Mouse (Mus musculus) olfactory bulb, adult 2 months (tissue): ENCODE measurements at regions not wholly inside any gene's neighbourhood (a gene's known extent, or its start where the extent isn't known, plus 50 kb on each side); places are given as distances from the start of the nearest gene placed in this dataset.

Experiments used
- H3K27ac ChIP-seq: fragments of 200-500 bp; 2 replicates; pipeline ENCODE4 v1.5.1; 2012; ENCODE audit warnings: low read depth, low read length; ENCODE audit not compliant: insufficient read depth
- H3K4me1 ChIP-seq: fragments of 200-500 bp; 2 replicates; pipeline ENCODE4 v1.6.1; 2012; ENCODE audit warnings: low read length; ENCODE audit not compliant: control insufficient read depth, insufficient read depth
- H3K4me3 ChIP-seq: fragments of 200-500 bp; 2 replicates; pipeline ENCODE4 v1.5.1; 2012; ENCODE audit warnings: mild to moderate bottlenecking, low read depth, low read length, moderate library complexity; ENCODE audit not compliant: insufficient read depth
- CTCF ChIP-seq: fragments of 200-500 bp; IDR thresholded peaks from 2 replicates; pipeline ENCODE4 v1.5.1; 2012; ENCODE audit warnings: low read depth, mild to moderate bottlenecking, low read length, moderate library complexity; ENCODE audit not compliant: insufficient read depth
- POLR2A ChIP-seq: fragments of 200-500 bp; IDR thresholded peaks from 2 replicates; pipeline ENCODE4 v1.6.1; 2012; ENCODE audit warnings: mild to moderate bottlenecking, low read depth, low read length, moderate library complexity; ENCODE audit not compliant: insufficient read depth
- WGBS: fragments of 180-500 bp; shearing (Covaris S2); methylation state at CpG from one replicate; pipeline ENCODE4 v1.1.7; 2018; 5-methylcytosine and 5-hydroxymethylcytosine counted together

DNA sequence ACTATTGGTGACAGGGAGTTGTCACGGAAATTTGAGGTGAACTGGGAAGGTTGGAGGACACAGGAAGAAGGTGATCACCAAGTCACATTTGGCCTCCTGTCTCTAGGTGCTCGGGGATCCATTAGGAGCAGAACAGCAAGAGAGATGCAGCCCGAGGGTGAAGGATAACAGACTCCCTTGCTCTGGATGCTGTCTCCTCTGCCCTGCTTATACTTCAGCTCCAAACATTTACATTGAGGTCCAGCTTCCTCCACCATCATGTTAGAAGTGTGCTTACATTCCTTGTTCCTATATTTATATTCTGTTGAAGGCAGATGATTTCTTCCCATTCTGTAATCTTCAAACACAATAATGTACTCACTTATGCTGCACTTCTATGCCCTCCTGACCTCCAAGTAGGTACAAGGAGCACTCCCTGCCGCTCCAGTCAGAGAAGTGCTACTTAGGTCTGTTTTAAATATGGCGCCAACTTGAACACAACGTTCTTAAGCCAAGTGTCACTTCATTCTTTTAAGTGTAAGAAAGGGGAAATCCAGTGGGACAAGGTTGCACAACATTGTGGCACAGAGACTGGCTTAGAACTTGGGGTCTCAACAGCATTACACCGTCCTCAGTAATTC is 161.5 kb downstream of the Sptssa start:
- Histone ChIP-seq H3K4me3 (no peak overlapping the region), H3K4me1 (peaks cover 4% of the 10 kb centered on the region; the same call in 1 of the 2 replicates), H3K27ac (no peak overlapping the region)
- 92% methylated on average over 7 of the region's 7 CpGs for WGBS
- TF ChIP-seq CTCF (no peak), POLR2A (no peak)

DNA sequence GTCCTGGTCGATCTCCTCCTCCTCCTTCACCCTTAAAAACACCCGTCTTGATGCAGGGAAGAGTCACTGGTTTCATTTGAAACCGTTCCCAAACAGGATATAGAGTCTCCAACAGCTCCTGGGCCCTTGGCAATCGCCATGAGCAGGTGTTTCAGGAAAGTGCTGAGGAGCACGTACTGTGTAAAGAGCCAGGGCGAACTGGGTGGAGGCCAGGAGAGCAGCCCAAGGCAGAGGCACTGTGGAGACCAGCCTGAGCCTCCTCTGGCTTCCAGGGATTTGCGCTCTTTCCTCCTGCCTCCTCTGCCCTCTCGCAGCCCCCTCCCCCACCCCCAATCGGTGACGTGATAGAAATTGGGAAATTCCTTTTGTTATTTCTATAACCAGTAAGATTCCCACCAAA is 163.6 kb downstream of the Sptssa start:
- peaks cover 5% of the 10 kb centered on the region; the same call in 1 of the 2 replicates for H3K4me1 ChIP-seq
- TF ChIP-seq CTCF (no peak), POLR2A (no peak)
- no peak overlapping the region for H3K27ac ChIP-seq
- no peak overlapping the region for H3K4me3 ChIP-seq
- 67% methylated on average over 10 of the region's 10 CpGs for WGBS

DNA sequence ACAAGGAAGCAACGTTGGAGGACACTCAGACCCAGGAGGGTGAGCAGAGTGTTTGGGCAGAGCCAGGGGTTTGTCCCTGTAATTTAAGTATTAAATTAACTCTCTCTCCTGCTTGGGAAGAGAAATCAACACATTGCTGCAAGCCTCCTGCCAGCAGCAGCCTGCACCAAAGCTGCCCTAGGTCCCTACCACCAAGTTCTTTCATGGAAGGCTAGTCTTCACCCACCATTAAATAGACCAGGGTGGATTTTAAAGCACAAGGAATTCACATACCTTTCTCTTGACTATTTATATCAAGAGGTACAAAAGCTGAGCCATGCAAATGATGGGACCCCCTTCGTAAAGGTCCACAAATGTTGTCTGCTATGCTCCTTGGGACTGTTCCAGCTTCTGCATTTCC is 165.9 kb downstream of the Sptssa start:
- TF ChIP-seq POLR2A, result no peak
- TF ChIP-seq CTCF, result no peak
- no peak overlapping the region for H3K4me3 ChIP-seq
- 88% methylated on average over 2 of the region's 2 CpGs for WGBS
- peaks cover 5% of the 10 kb centered on the region; the same call in 1 of the 2 replicates for H3K4me1 ChIP-seq
- H3K27ac ChIP-seq, result no peak overlapping the region

DNA sequence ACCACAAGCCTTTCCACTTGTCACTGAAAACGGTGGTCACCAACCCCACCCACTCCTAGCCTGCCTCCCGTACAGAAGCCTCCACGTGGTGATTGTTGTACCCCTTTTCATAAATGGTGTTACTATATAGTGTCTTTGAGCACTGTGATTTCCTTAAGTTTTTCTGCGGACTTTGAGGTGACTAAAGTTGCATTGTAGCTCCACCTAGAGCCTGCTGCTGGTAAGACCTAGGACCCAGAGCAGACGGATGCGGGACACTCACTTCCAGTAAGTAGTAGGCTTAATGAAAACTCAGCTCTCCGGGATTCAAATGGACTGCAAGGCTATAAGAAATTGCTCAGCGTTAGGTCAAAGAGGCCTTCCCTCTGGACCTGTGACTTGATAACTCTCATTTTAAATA is 166.7 kb downstream of the Sptssa start:
- no peak for TF ChIP-seq POLR2A
- TF ChIP-seq CTCF, result no peak
- peaks cover 5% of the 10 kb centered on the region; the same call in 1 of the 2 replicates for H3K4me1 ChIP-seq
- WGBS, result 1% methylated on average over 8 of the region's 8 CpGs
- no peak overlapping the region for H3K4me3 ChIP-seq
- no peak overlapping the region for H3K27ac ChIP-seq

DNA sequence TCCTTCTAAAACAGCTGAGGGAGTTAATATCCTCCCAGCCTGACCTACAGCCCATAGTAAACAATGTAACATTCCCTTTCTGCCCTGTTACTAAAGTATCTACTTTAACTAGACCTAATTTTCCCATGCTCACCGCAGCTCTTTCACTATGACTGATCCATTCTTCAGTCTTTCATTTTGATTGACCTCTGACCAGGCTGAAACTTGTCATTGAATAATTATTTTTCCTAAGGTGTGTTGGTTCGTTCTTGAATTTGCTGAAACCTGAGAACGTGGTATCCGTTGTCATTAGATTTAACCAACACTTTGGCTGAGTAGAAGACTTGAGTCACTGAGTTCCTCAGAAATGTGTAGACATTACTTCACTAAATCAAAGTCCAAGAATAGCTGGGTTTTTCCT is 168.7 kb downstream of the Sptssa start:
- Histone ChIP-seq H3K27ac (no peak overlapping the region), H3K4me3 (no peak overlapping the region), H3K4me1 (peaks cover 5% of the 10 kb centered on the region; the same call in 1 of the 2 replicates)
- WGBS, result 92% methylated on average over 4 of the region's 4 CpGs
- TF ChIP-seq CTCF (no peak), POLR2A (no peak)

DNA sequence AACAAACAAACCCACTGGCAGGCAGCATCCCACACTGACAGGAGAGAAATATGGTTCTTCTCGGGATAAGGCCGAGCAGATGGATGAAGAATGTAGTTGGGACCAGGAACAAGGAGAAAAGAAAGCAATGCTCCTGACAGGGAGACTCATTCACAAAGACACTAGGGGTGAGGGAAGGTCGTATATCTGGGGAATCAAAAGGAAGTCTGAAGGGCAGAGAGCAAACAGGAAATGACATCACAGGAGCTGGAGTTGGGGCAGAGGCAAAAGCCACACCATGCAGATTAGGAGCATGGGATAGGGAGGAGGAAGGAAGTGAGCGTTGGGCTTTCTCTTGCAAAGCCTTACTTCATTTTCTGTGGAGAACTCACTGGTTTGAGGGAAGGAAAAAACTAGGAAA is 174.4 kb downstream of the Sptssa start:
- TF ChIP-seq CTCF, result no peak
- TF ChIP-seq POLR2A, result no peak
- no peak overlapping the region for H3K4me3 ChIP-seq
- 89% methylated on average over 4 of the region's 4 CpGs for WGBS
- H3K27ac ChIP-seq, result no peak overlapping the region
- no peaks in the 10 kb centered on the region for H3K4me1 ChIP-seq

DNA sequence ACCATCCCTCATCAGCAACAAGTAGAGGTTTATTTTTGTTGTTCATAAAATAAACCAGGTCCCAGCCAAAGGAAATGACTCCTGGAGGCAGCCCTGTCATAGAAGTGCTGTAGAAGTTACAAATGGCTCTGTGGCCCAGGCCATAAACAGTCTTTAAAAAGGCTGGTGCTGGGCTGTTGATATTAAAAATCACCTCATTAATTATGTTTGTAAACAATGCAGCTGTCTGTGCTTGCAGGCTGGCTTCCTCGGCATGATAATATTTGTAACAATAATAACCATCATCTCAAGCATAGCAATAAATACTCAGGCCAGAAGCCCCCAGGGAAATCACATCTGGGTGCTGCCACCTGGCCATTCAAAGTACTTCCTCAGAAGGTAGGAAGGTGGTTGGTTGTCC is 176.5 kb downstream of the Sptssa start:
- no peak overlapping the region for H3K27ac ChIP-seq
- no peak for TF ChIP-seq POLR2A
- TF ChIP-seq CTCF, result no peak
- H3K4me1 ChIP-seq, result no peaks in the 10 kb centered on the region
- 83% methylated on average over 1 of the region's 1 CpGs for WGBS
- H3K4me3 ChIP-seq, result no peak overlapping the region

DNA sequence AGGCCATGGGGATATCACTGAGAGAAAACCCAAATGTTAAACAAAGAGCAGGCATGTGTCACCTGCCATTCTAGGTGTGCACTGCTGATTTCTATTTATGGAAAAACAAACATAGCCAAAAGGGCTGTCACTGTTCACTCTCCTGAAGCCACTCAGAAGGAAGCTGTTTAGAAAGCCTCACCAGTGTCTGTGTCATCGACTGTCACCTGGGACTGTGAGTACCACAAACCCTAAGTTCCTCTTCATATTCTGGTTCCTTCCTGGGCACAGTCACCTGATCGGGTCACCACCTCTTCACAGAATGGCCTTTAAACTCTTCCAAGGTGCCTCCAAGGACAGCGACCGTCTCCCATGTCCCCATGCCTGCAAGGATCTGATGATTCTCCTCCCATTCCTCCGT is 183.5 kb downstream of the Sptssa start:
- Histone ChIP-seq H3K27ac (no peak overlapping the region), H3K4me3 (no peak overlapping the region), H3K4me1 (no peaks in the 10 kb centered on the region)
- 93% methylated on average over 5 of the region's 5 CpGs for WGBS
- TF ChIP-seq POLR2A, result no peak
- TF ChIP-seq CTCF, result no peak

DNA sequence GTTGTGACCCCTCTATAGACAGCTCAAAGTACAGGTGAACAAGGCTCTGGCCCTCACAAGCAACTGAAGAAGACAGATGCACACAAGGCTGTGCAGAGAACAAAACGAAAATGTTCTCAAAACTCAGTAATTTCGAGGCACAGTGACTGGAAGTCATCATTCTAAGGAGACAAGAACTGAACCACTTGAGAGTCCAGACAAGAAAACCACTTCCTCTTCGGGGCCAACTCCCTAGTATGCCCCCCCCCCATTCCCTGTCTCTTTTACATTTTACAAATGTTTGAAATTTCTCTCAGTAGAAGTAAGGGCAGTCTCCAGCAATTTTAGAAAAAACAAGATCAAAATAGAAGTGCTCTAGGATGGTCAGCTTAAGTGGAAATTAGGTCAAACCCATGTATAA is 184.0 kb downstream of the Sptssa start:
- WGBS, result 88% methylated on average over 3 of the region's 3 CpGs
- H3K4me3 ChIP-seq, result no peak overlapping the region
- H3K27ac ChIP-seq, result no peak overlapping the region
- TF ChIP-seq CTCF, result no peak
- no peak for TF ChIP-seq POLR2A
- H3K4me1 ChIP-seq, result no peaks in the 10 kb centered on the region

DNA sequence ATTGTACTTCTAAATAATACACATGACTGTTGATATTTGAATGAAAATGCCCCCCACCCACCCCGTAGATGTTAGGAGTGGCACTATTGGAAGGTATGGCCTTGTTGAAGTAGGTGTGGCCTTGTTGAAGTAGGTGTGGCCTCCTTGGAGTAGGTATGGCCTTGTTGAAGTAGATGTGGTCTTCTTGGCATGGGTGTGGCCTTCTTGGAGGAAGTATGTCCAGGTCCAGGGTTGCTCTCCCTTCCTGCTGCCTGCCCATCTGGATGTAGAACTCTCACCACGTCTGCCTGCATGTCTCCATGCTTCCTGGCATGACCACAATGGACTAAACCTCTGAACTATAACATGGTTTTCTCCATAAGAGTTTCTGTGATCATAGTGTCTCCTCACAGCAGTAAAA is 188.7 kb downstream of the Sptssa start:
- H3K4me1 ChIP-seq, result no peaks in the 10 kb centered on the region
- TF ChIP-seq CTCF (no peak), POLR2A (no peak)
- H3K27ac ChIP-seq, result no peak overlapping the region
- H3K4me3 ChIP-seq, result no peak overlapping the region
- WGBS, result 92% methylated on average over 2 of the region's 2 CpGs
